9 mouse cellular contexts compared by ENCODE assay signal in genomic region chr5:138920156-138920845, GRCm38 (mm10).
DNase-seq lines count a peak whose midpoint lies in the region; ATAC-seq lines count a peak whose summit lies in the region.
"Had no signal": no experiment of that assay in that cellular context is flagged by ENCODE, and none has a peak within 500 bp of the region (broad histone marks: within the 10 kb centered on the region; RNA-seq: fewer than 3 reads in every experiment).

No protein-coding gene starts in this region.

- H3K4me2 ChIP-seq in heart, embryonic 11.5 days: no peak overlapping the region
- H3K4me2 ChIP-seq in lung, embryonic 15.5 days: no peak overlapping the region

- H3K36me3 ChIP-seq in heart, embryonic 11.5 days (ENCODE audit: control insufficient read depth, insufficient read depth, low read length): no peaks in the 10 kb centered on the region
- H3K36me3 ChIP-seq in lung, embryonic 15.5 days: no peaks in the 10 kb centered on the region

- H3K4me3 ChIP-seq in heart, embryonic 11.5 days (ENCODE audit: low read depth, low read length): no peak overlapping the region
- no peak overlapping the region for H3K4me3 ChIP-seq in lung, embryonic 15.5 days

- DNase-seq in heart, adult 11 months: peak; percentile 98
- peak; percentile 66 to 80 for DNase-seq in gastrocnemius, adult 8-10 months (ENCODE audit: low spot score in 2 of 2)
- DNase-seq in kidney, postnatal 10 days: peak; percentile 83
- DNase-seq in testis, postnatal 14 days (ENCODE audit: low spot score): peak; percentile 71
- no peak for DNase-seq in yolk sac, embryonic 10.5 days (ENCODE audit: low spot score)

- no peaks in the 10 kb centered on the region; the same call in 1 of the 2 replicates for H3K9me3 ChIP-seq in heart, embryonic 11.5 days (replicated peaks; ENCODE audit: control insufficient read depth, low read length)
- H3K9me3 ChIP-seq in lung, embryonic 15.5 days: no peaks in the 10 kb centered on the region

- no peak overlapping the region for H3K9ac ChIP-seq in heart, embryonic 11.5 days (ENCODE audit: low read depth, low read length)
- H3K9ac ChIP-seq in lung, embryonic 15.5 days: no peak overlapping the region
- H3K9ac ChIP-seq: liver, embryonic 14.5 days had no signal

- peaks cover 6% of the 10 kb centered on the region for H3K27me3 ChIP-seq in heart, embryonic 11.5 days (ENCODE audit: control insufficient read depth, insufficient read depth, low read length)
- no peaks in the 10 kb centered on the region for H3K27me3 ChIP-seq in lung, embryonic 15.5 days

- no peak for ATAC-seq in heart, embryonic 11.5 days (replicated peaks; ENCODE audit: insufficient number of reproducible peaks, low FRiP score, low TSS enrichment)
- peak; percentile 45; the same call in 1 of the 2 replicates for ATAC-seq in cerebellum, adult (ENCODE audit: insufficient number of reproducible peaks, low FRiP score, low TSS enrichment)
- ATAC-seq in lung, embryonic 15.5 days (ENCODE audit: borderline replicate concordance, extremely low read depth, low FRiP score, low TSS enrichment): peak; percentile 71

- H3K4me1 ChIP-seq in heart, embryonic 11.5 days (ENCODE audit: control insufficient read depth, insufficient read depth, low read length): no peaks in the 10 kb centered on the region
- peaks cover 8% of the 10 kb centered on the region; the same call in 1 of the 2 replicates for H3K4me1 ChIP-seq in lung, embryonic 15.5 days

- no peak overlapping the region for H3K27ac ChIP-seq in heart, embryonic 11.5 days (ENCODE audit: low read depth, low read length)
- no peak overlapping the region for H3K27ac ChIP-seq in lung, embryonic 15.5 days
- H3K27ac ChIP-seq: liver, embryonic 14.5 days had no signal

- WGBS in heart, embryonic 11.5 days (ENCODE audit: insufficient replicate concordance): 56% methylated on average over 7 of the region's 7 CpGs
- WGBS in lung, embryonic 15.5 days: 39% methylated on average over 7 of the region's 7 CpGs
